Mouse (Mus musculus): Measurements from ENCODE around the gene Abcc12. TPM values are rescaled to one million over a fixed set of nuclear protein-coding genes. Genes with fewer than 3 reads are reported as not detected.

Abcc12 gene
- total RNA-seq, 2 experiments from 2014 or later, result 0.28 to 0.65 TPM

- DNase-seq (ENCODE audit: low spot score in 2 of 2), result peak in 1 of 2 experiments; percentile 16
These were observed 1.8 kb downstream of the Abcc12 start for GRCm38 (mm10) chr8:86578693-86579092.

- DNase-seq (ENCODE audit: low spot score in 2 of 2), result peak; percentile 64 to 69
These were observed 2.4 kb downstream of the Abcc12 start for GRCm38 (mm10) chr8:86578076-86578475.

- no peak for DNase-seq (ENCODE audit: low spot score in 2 of 2)
These were observed 2.9 kb downstream of the Abcc12 start for GRCm38 (mm10) chr8:86577547-86577946.

- DNase-seq (ENCODE audit: low spot score in 2 of 2), result no peak
These were observed 16.8 kb downstream of the Abcc12 start for GRCm38 (mm10) chr8:86563674-86564073.

- no peak for DNase-seq (ENCODE audit: low spot score in 2 of 2)
These were observed 18.7 kb downstream of the Abcc12 start for GRCm38 (mm10) chr8:86561737-86562136.

GRCm38 (mm10) chr8:86560688-86561065 is 19.8 kb downstream of the Abcc12 start:
- DNase-seq (ENCODE audit: low spot score in 2 of 2), result no peak

- DNase-seq (ENCODE audit: low spot score in 2 of 2), result no peak
These were observed 20.4 kb downstream of the Abcc12 start for GRCm38 (mm10) chr8:86559947-86560687.

- DNase-seq (ENCODE audit: low spot score in 2 of 2), result no peak
These were observed 23.1 kb downstream of the Abcc12 start for GRCm38 (mm10) chr8:86557186-86558045.

- no peak for DNase-seq (ENCODE audit: low spot score in 2 of 2)
These were observed 24.9 kb downstream of the Abcc12 start for GRCm38 (mm10) chr8:86555564-86555963.

GRCm38 (mm10) chr8:86554220-86554891 is 26.1 kb downstream of the Abcc12 start:
- no peak for DNase-seq (ENCODE audit: low spot score in 2 of 2)

GRCm38 (mm10) chr8:86550516-86550915 is 30.0 kb downstream of the Abcc12 start:
- no peak for DNase-seq (ENCODE audit: low spot score in 2 of 2)

GRCm38 (mm10) chr8:86546001-86546400 is 34.5 kb downstream of the Abcc12 start:
- DNase-seq (ENCODE audit: low spot score in 2 of 2), result no peak

- no peak for DNase-seq (ENCODE audit: low spot score in 2 of 2)
These were observed 39.6 kb downstream of the Abcc12 start for GRCm38 (mm10) chr8:86540906-86541305.

- no peak for DNase-seq (ENCODE audit: low spot score in 2 of 2)
These were observed 40.1 kb downstream of the Abcc12 start for GRCm38 (mm10) chr8:86540376-86540775.

- no peak for DNase-seq (ENCODE audit: low spot score in 2 of 2)
These were observed 43.9 kb downstream of the Abcc12 start for GRCm38 (mm10) chr8:86536663-86536987.

- DNase-seq (ENCODE audit: low spot score in 2 of 2), result peak; percentile 69 to 79
These were observed 44.5 kb downstream of the Abcc12 start for GRCm38 (mm10) chr8:86535791-86536662.

GRCm38 (mm10) chr8:86535068-86535560 is 45.4 kb downstream of the Abcc12 start:
- DNase-seq (ENCODE audit: low spot score in 2 of 2), result no peak

GRCm38 (mm10) chr8:86529714-86530113 is 50.8 kb downstream of the Abcc12 start:
- DNase-seq (ENCODE audit: low spot score in 2 of 2), result no peak

GRCm38 (mm10) chr8:86527336-86528029 is 53.0 kb downstream of the Abcc12 start:
- no peak for DNase-seq (ENCODE audit: low spot score in 2 of 2)

- DNase-seq (ENCODE audit: low spot score in 2 of 2), result no peak
These were observed 53.7 kb downstream of the Abcc12 start for GRCm38 (mm10) chr8:86526808-86527207.
